Mouse (Mus musculus) kidney, embryonic 14.5 days (tissue): Measurements from ENCODE around the gene Zfp652. TPM values are rescaled to one million over a fixed set of nuclear protein-coding genes. Genes with fewer than 3 reads are reported as not detected.

ENCODE experiments used
- ATAC-seq: fragments of 200-750 bp; cut with Nextera tagmentation; 2 replicates; pipeline ENCODE4 v1.8.0; 2017; ENCODE audit warnings: moderate number of reproducible peaks, mild to moderate bottlenecking, moderate TSS enrichment, moderate library complexity; ENCODE audit not compliant: low FRiP score, low TSS enrichment
- H3K27ac ChIP-seq: fragments of 300-500 bp; sonication (generic); 2 replicates; pipeline ENCODE4 v1.5.1; 2014; ENCODE audit warnings: low read depth, mild to moderate bottlenecking, low read length, moderate library complexity, mixed read lengths
- H3K27me3 ChIP-seq: fragments of 300-500 bp; sonication (generic); 2 replicates; pipeline ENCODE4 v1.6.1; 2014; ENCODE audit warnings: mild to moderate bottlenecking, low read length; ENCODE audit not compliant: control insufficient read depth, insufficient read depth
- H3K36me3 ChIP-seq: fragments of 300-500 bp; sonication (generic); 2 replicates; pipeline ENCODE4 v1.6.1; 2014; ENCODE audit warnings: low read length, mixed read lengths; ENCODE audit not compliant: control insufficient read depth, insufficient read depth
- H3K4me1 ChIP-seq: fragments of 300-500 bp; sonication (generic); 2 replicates; pipeline ENCODE4 v1.6.1; 2014; ENCODE audit warnings: low read length, mixed read lengths; ENCODE audit not compliant: control insufficient read depth, insufficient read depth
- H3K4me2 ChIP-seq: fragments of 300-500 bp; sonication (generic); replicated peaks from 2 replicates; pipeline ENCODE4 v1.6.1; 2014; ENCODE audit warnings: low read depth, mild to moderate bottlenecking, low read length
- H3K4me3 ChIP-seq: fragments of 300-500 bp; sonication (generic); 2 replicates; pipeline ENCODE4 v1.5.1; 2014; ENCODE audit warnings: mild to moderate bottlenecking, low read length
- H3K9ac ChIP-seq: fragments of 300-500 bp; sonication (generic); 2 replicates; pipeline ENCODE4 v1.6.1; 2014; ENCODE audit warnings: low read depth, mild to moderate bottlenecking, low read length, moderate library complexity
- H3K9me3 ChIP-seq: fragments of 300-500 bp; sonication (generic); 2 replicates; pipeline ENCODE4 v1.6.1; 2016; ENCODE audit warnings: low read length; ENCODE audit not compliant: control insufficient read depth
- WGBS: fragments of 180-500 bp; shearing (Covaris S2); extraction: QIAGEN DNeasy Blood & Tissue Kit; methylation state at CpG from one replicate; pipeline ENCODE4 v1.1.7; 2014; 5-methylcytosine and 5-hydroxymethylcytosine counted together
- polyA plus RNA-seq: library from polyadenylated mRNA; unstranded; fragments of >200 nt; fragmentation: Nextera tagmentation; extraction: Ambion mirVana; gene quantifications from 2 replicates; pipeline ENCODE4 v1.2.1, GENCODE M21; 2014

Gene Zfp652
- polyA plus RNA-seq, 1 experiment from 2014 or later = 13.5 TPM

- WGBS = 69% methylated on average over 6 of the region's 6 CpGs
- no peak overlapping the region for H3K4me2 ChIP-seq
- H3K9ac ChIP-seq = no peak overlapping the region
- ATAC-seq = no peak
- H3K27ac ChIP-seq = no peak overlapping the region
- H3K9me3 ChIP-seq = no peaks in the 10 kb centered on the region
- H3K4me1 ChIP-seq = no peaks in the 10 kb centered on the region
- H3K4me3 ChIP-seq = no peak overlapping the region
- no peaks in the 10 kb centered on the region for H3K27me3 ChIP-seq
- peaks cover 20% of the 10 kb centered on the region for H3K36me3 ChIP-seq
Measured at GRCm38 (mm10) chr11:95768244-95768643, 55.8 kb downstream of the Zfp652 start.

- Histone ChIP-seq H3K4me3 (no peak overlapping the region), H3K4me1 (no peaks in the 10 kb centered on the region), H3K9ac (no peak overlapping the region), H3K4me2 (no peak overlapping the region), H3K27ac (no peak overlapping the region), H3K27me3 (no peaks in the 10 kb centered on the region), H3K9me3 (no peaks in the 10 kb centered on the region), H3K36me3 (peaks cover 11% of the 10 kb centered on the region; the same call in 1 of the 2 replicates)
- 92% methylated on average over 10 of the region's 10 CpGs for WGBS
- ATAC-seq = no peak
Measured at GRCm38 (mm10) chr11:95769208-95769607, 56.7 kb downstream of the Zfp652 start.

GRCm38 (mm10) chr11:95770720-95771364 is 58.4 kb downstream of the Zfp652 start:
- Histone ChIP-seq H3K27ac (no peak overlapping the region), H3K9me3 (no peaks in the 10 kb centered on the region), H3K9ac (no peak overlapping the region), H3K27me3 (no peaks in the 10 kb centered on the region), H3K36me3 (peaks cover 7% of the 10 kb centered on the region; the same call in 1 of the 2 replicates), H3K4me2 (no peak overlapping the region), H3K4me1 (no peaks in the 10 kb centered on the region), H3K4me3 (no peak overlapping the region)
- 63% methylated on average over 9 of the region's 9 CpGs for WGBS
- ATAC-seq = no peak

- no peak overlapping the region for H3K9ac ChIP-seq
- no peaks in the 10 kb centered on the region for H3K27me3 ChIP-seq
- H3K4me3 ChIP-seq = no peak overlapping the region
- no peaks in the 10 kb centered on the region for H3K4me1 ChIP-seq
- H3K4me2 ChIP-seq = no peak overlapping the region
- 67% methylated on average over 8 of the region's 8 CpGs for WGBS
- no peak for ATAC-seq
- no peaks in the 10 kb centered on the region for H3K9me3 ChIP-seq
- H3K27ac ChIP-seq = no peak overlapping the region
- peaks cover 7% of the 10 kb centered on the region; the same call in 1 of the 2 replicates for H3K36me3 ChIP-seq
Measured at GRCm38 (mm10) chr11:95771665-95772064, 59.2 kb downstream of the Zfp652 start.

- Histone ChIP-seq H3K36me3 (peaks cover 7% of the 10 kb centered on the region; the same call in 1 of the 2 replicates), H3K4me1 (no peaks in the 10 kb centered on the region), H3K4me2 (no peak overlapping the region), H3K27me3 (no peaks in the 10 kb centered on the region), H3K9me3 (no peaks in the 10 kb centered on the region), H3K4me3 (no peak overlapping the region), H3K27ac (no peak overlapping the region), H3K9ac (no peak overlapping the region)
- 89% methylated on average over 3 of the region's 3 CpGs for WGBS
- ATAC-seq = no peak
Measured at GRCm38 (mm10) chr11:95773264-95773663, 60.8 kb downstream of the Zfp652 start.

GRCm38 (mm10) chr11:95777323-95778297 is 65.1 kb downstream of the Zfp652 start:
- Histone ChIP-seq H3K27me3 (no peaks in the 10 kb centered on the region), H3K9me3 (no peaks in the 10 kb centered on the region), H3K4me1 (no peaks in the 10 kb centered on the region), H3K4me3 (no peak overlapping the region), H3K36me3 (no peaks in the 10 kb centered on the region; the same call in 1 of the 2 replicates), H3K9ac (no peak overlapping the region), H3K27ac (no peak overlapping the region), H3K4me2 (no peak overlapping the region)
- WGBS = 66% methylated on average over 17 of the region's 17 CpGs
- ATAC-seq = no peak

- Histone ChIP-seq H3K36me3 (no peaks in the 10 kb centered on the region; the same call in 1 of the 2 replicates), H3K9me3 (no peaks in the 10 kb centered on the region), H3K9ac (no peak overlapping the region), H3K4me2 (no peak overlapping the region), H3K27ac (no peak overlapping the region), H3K27me3 (no peaks in the 10 kb centered on the region), H3K4me1 (no peaks in the 10 kb centered on the region), H3K4me3 (no peak overlapping the region)
- no peak for ATAC-seq
- 84% methylated on average over 4 of the region's 4 CpGs for WGBS
Measured at GRCm38 (mm10) chr11:95778831-95779251, 66.4 kb downstream of the Zfp652 start.

GRCm38 (mm10) chr11:95779366-95779765 is 66.9 kb downstream of the Zfp652 start:
- Histone ChIP-seq H3K9me3 (no peaks in the 10 kb centered on the region), H3K27ac (no peak overlapping the region), H3K36me3 (no peaks in the 10 kb centered on the region; the same call in 1 of the 2 replicates), H3K4me2 (no peak overlapping the region), H3K9ac (no peak overlapping the region), H3K4me3 (no peak overlapping the region), H3K4me1 (no peaks in the 10 kb centered on the region), H3K27me3 (no peaks in the 10 kb centered on the region)
- no peak for ATAC-seq
- 69% methylated on average over 4 of the region's 4 CpGs for WGBS

GRCm38 (mm10) chr11:95780480-95780879 is 68.0 kb downstream of the Zfp652 start:
- no peak overlapping the region for H3K4me2 ChIP-seq
- WGBS = 86% methylated on average over 8 of the region's 8 CpGs
- no peaks in the 10 kb centered on the region for H3K4me1 ChIP-seq
- no peak for ATAC-seq
- no peaks in the 10 kb centered on the region; the same call in 1 of the 2 replicates for H3K36me3 ChIP-seq
- no peak overlapping the region for H3K27ac ChIP-seq
- peaks cover under 1% of the 10 kb centered on the region; the same call in 1 of the 2 replicates for H3K9me3 ChIP-seq
- H3K9ac ChIP-seq = no peak overlapping the region
- H3K4me3 ChIP-seq = no peak overlapping the region
- H3K27me3 ChIP-seq = no peaks in the 10 kb centered on the region
